Mouse (Mus musculus): ENCODE data around the gene Hivep3. TPM values are rescaled to one million over a fixed set of nuclear protein-coding genes. Genes with fewer than 3 reads are reported as not detected.

The Hivep3 gene
- polyA plus RNA-seq, 1 experiment from 2014 or later = 4.5 TPM

DNA sequence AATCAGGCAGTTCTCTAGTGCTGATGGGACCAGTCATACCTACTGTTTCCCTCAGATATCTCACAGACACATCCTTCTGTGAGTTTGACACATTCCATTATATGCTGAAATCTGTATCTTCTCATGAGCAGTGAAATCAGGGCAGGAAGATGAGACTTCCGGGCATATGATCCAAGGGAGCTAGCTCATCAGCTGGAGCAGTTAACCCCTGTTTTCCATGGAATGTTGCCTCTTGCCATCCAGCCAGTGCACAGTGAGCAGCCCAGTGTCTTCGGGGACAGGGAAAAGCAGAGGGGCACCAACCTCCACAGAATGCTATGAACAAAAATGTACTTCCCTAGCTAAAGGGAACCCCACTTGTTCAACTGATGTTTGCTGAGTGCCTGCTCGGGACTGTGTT lies 102.6 kb downstream of the Hivep3 start:
- Histone ChIP-seq H3K9me3 (replicated peaks) (no peaks in the 10 kb centered on the region), H3K27me3 (no peaks in the 10 kb centered on the region), H3K27ac (no peak overlapping the region), H3K36me3 (no peaks in the 10 kb centered on the region), H3K4me3 (no peak overlapping the region), H3K4me2 (replicated peaks) (no peak overlapping the region), H3K9ac (no peak overlapping the region), H3K4me1 (peaks cover 3% of the 10 kb centered on the region; the same call in 1 of the 2 replicates)
- no peak for ATAC-seq (ENCODE audit: low FRiP score)
- 86% methylated on average over 3 of the region's 3 CpGs for WGBS

DNA sequence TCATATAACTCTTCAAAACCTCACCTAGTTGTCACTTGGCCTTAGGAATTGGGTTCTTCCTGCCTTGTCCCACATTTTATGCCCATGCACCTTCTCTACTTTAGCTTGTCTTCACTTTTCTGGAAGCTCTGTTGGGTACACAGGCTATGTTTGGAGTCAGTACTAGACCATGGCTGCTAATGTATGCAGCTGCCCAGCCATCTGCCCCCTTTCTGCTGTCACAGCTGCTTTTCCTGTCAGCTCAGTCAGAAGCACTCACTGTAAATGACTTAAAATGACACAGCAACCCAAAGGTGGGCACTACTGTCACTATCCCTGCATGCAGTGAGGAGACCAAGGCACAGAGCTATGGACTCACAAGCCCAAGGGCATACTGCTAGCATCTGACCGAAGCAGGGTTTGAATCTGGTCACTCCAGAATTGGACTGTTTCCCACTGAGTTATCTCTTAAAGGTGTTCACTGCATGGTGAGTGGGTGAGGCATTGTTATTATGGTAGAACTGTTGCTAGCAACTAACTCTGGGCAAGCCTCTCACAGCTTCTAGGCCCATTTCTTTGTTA lies 104.0 kb downstream of the Hivep3 start:
- Histone ChIP-seq H3K4me1 (peaks cover 3% of the 10 kb centered on the region; the same call in 1 of the 2 replicates), H3K27ac (no peak overlapping the region), H3K4me3 (no peak overlapping the region), H3K9ac (no peak overlapping the region), H3K36me3 (no peaks in the 10 kb centered on the region), H3K4me2 (replicated peaks) (no peak overlapping the region), H3K9me3 (replicated peaks) (no peaks in the 10 kb centered on the region), H3K27me3 (no peaks in the 10 kb centered on the region)
- ATAC-seq (ENCODE audit: low FRiP score) = no peak
- WGBS = 95% methylated on average over 1 of the region's 1 CpGs

DNA sequence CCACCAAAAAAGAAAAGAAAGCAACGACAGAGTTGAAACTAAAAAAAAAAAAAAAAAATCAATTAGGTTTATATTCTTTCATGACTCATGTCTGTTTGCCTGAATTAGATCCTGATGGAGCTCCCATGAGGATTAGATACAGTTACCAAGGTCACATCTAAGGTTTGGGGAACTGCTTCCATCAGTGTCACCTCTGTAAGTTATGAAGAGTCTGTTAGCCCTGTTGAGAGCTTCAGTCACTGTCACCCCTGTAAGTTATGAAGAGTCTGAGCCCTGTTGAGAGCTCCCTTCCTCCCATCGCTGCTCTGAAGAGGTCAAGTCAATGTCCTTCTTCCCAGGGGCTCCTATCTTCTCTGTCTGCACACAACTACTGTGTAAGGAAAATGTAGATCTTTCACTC lies 104.7 kb downstream of the Hivep3 start:
- no peak overlapping the region for H3K9ac ChIP-seq
- H3K9me3 ChIP-seq (replicated peaks) = no peaks in the 10 kb centered on the region
- H3K27ac ChIP-seq = no peak overlapping the region
- no peak overlapping the region for H3K4me2 ChIP-seq (replicated peaks)
- H3K36me3 ChIP-seq = no peaks in the 10 kb centered on the region
- WGBS = 77% methylated on average over 2 of the region's 2 CpGs
- no peak overlapping the region for H3K4me3 ChIP-seq
- H3K27me3 ChIP-seq = no peaks in the 10 kb centered on the region
- ATAC-seq (ENCODE audit: low FRiP score) = no peak
- H3K4me1 ChIP-seq = peaks cover 3% of the 10 kb centered on the region; the same call in 1 of the 2 replicates

DNA sequence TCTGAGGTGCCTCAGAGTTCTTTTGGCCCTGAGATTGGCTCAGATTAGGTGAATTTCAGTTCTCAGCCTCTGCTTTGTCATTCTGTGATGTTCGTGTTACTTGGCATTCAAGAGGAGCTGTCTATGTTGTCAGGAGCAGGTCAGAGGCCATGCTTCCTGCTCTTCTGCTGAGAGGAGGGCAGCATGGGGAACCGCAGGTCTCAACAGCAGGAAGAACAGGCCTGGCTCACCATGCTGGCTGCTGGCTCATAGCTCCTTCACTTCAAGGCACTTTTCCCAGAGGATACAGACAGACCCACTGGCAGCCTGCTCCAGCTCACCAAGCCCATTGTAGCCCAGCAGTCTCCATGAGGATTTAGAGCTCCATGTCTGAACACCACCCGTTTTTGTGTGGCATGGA lies 109.7 kb downstream of the Hivep3 start:
- ATAC-seq (ENCODE audit: low FRiP score) = no peak
- no peak overlapping the region for H3K4me3 ChIP-seq
- H3K36me3 ChIP-seq = no peaks in the 10 kb centered on the region
- H3K9ac ChIP-seq = no peak overlapping the region
- H3K9me3 ChIP-seq (replicated peaks) = no peaks in the 10 kb centered on the region
- H3K4me2 ChIP-seq (replicated peaks) = no peak overlapping the region
- WGBS = 59% methylated on average over 3 of the region's 3 CpGs
- no peaks in the 10 kb centered on the region for H3K27me3 ChIP-seq
- no peaks in the 10 kb centered on the region for H3K4me1 ChIP-seq
- no peak overlapping the region for H3K27ac ChIP-seq

DNA sequence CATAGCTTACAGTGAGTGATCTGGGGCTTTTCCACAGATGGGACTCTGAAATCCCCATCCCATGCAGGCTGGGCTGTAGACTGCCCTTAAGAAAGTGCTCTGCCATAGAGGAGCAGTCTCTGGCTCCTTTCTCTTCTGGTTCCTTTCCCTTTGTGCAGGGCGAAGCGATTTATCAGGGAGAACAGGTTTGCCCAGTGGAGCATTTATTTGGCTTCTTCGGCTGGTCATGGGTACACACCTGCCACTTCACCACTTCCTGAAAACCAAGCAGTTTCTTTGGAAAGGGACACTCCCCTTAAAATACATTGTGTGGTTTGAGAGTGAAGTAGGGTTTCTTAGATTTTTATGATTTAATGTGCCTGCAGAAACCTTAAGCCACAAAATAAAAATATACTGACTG lies 110.7 kb downstream of the Hivep3 start:
- ATAC-seq (ENCODE audit: low FRiP score) = no peak
- Histone ChIP-seq H3K36me3 (no peaks in the 10 kb centered on the region), H3K4me1 (no peaks in the 10 kb centered on the region), H3K9me3 (replicated peaks) (no peaks in the 10 kb centered on the region), H3K4me2 (replicated peaks) (no peak overlapping the region), H3K9ac (no peak overlapping the region), H3K27ac (no peak overlapping the region), H3K4me3 (no peak overlapping the region), H3K27me3 (no peaks in the 10 kb centered on the region)
- 79% methylated on average over 3 of the region's 3 CpGs for WGBS

DNA sequence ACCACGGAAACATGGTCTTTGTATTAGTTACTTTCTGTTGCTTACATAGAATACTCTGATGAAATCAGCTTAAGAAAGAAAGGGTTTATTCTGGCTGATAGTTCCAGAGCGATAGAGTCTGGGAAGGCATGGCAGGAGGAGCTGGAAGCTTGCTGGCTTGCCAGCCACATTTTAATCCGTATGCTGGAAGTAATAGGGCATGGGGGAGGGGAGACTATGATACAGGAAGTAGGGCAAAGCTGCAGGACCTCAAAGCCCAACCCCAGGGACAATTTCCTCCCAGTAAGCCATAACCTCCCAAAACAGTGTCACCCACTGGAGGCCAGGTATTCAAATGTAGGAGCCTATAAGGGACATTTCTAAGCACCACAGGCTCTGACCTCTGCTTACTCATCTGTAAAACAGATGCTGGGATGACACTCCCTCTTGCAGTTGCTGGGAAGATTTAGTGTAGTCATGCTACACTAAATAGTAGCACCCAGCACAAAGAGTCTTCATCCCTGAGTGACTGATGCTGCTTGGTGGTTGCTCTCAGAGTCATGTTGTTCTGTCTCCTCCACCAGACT lies 112.1 kb downstream of the Hivep3 start:
- Histone ChIP-seq H3K9me3 (replicated peaks) (no peaks in the 10 kb centered on the region), H3K4me2 (replicated peaks) (no peak overlapping the region), H3K9ac (no peak overlapping the region), H3K4me1 (no peaks in the 10 kb centered on the region), H3K27ac (no peak overlapping the region), H3K36me3 (no peaks in the 10 kb centered on the region), H3K27me3 (no peaks in the 10 kb centered on the region), H3K4me3 (no peak overlapping the region)
- 74% methylated on average over 3 of the region's 3 CpGs for WGBS
- ATAC-seq (ENCODE audit: low FRiP score) = no peak

DNA sequence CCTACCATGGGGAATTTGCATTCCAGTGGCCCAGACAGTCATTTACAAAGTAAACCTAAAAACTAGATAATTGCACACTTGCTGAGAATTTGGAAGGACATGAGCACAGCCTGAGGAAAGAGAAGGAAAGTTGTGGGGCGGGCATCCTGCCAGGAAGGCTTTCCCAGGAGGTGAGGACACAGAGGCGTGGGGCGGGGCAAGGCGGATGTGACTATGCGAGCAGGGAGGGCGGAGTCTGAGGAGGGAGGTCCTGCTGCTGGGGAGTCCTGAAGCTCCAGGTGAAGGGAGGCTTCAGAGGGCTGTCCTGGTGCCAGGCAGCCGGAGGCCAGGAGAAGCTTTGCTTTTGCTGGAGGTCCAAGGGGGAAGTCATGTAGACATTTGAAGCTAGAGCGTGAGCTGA lies 118.9 kb downstream of the Hivep3 start:
- H3K4me3 ChIP-seq = no peak overlapping the region
- no peak for ATAC-seq (ENCODE audit: low FRiP score)
- no peak overlapping the region for H3K9ac ChIP-seq
- no peak overlapping the region for H3K27ac ChIP-seq
- peaks cover 4% of the 10 kb centered on the region; the same call in 1 of the 2 replicates for H3K4me1 ChIP-seq
- no peaks in the 10 kb centered on the region for H3K9me3 ChIP-seq (replicated peaks)
- H3K36me3 ChIP-seq = no peaks in the 10 kb centered on the region
- H3K4me2 ChIP-seq (replicated peaks) = no peak overlapping the region
- no peaks in the 10 kb centered on the region for H3K27me3 ChIP-seq
- 66% methylated on average over 8 of the region's 8 CpGs for WGBS

DNA sequence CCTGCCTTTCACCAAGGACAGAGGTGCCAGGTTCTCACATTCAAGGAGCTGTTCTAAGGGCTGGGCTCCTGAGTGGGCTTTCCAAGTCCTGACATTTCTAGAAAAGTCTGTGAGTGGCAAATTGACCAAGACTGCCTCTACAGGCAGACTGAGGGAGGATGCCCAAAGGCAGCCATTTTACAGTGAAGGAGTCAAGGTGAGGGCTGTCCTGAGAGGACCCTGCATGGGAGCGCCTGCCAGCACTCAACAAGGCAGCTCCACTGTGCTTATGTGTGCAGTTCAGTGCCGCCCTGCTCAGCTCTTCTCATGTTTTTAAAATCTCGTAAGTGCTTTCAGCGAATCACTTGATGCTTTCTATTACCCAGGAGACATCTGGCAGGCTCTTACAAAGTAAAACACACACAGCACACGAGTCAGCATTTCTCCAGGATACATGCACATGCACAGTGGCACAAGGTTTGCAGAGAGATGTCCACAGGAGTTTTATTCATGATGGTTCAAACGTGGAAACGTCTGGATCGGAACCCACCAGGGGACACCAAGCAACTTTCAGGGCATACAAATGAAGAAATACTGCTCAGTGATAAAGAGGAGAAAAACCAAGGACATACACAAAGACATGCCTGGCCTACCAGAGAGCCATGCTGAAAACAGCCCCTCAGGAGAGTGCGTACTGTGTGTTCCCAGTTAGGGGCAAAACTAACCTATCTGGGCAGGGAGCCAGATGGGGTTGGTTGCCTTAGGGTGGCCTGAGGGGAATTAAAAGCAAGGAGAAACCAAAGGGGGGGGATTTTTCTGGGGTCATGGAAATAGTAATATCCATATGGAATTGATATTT lies 120.9 kb downstream of the Hivep3 start:
- no peak overlapping the region for H3K9ac ChIP-seq
- H3K36me3 ChIP-seq = no peaks in the 10 kb centered on the region
- H3K27ac ChIP-seq = no peak overlapping the region
- H3K4me1 ChIP-seq = peaks cover 4% of the 10 kb centered on the region; the same call in 1 of the 2 replicates
- no peak overlapping the region for H3K4me3 ChIP-seq
- no peaks in the 10 kb centered on the region for H3K9me3 ChIP-seq (replicated peaks)
- 69% methylated on average over 9 of the region's 9 CpGs for WGBS
- H3K4me2 ChIP-seq (replicated peaks) = no peak overlapping the region
- no peaks in the 10 kb centered on the region for H3K27me3 ChIP-seq
- ATAC-seq (ENCODE audit: low FRiP score) = no peak

DNA sequence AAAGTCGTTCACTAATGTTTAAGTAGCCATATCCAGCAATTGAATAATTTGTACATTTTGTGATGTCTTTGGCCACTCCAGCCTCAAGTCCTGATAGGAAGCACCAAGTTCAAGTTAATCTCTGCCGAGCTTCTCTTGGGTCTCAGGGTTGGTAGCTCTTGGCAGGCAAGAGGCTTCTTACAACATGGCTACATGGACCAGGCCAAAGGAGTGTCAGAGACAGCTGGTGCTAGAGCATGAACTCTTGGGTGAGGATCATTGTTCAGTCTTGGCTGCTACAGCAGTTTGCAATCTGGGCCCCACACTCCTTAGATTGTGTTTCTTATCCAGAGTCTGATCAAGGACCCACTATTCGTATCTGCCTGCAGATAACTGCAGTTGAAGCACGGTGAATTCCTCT lies 125.9 kb downstream of the Hivep3 start:
- Histone ChIP-seq H3K9me3 (replicated peaks) (no peaks in the 10 kb centered on the region), H3K4me3 (no peak overlapping the region), H3K4me2 (replicated peaks) (no peak overlapping the region), H3K4me1 (0 out of 2 replicates have a peak, but pooled peaks cover 7% of the 10 kb centered on the region), H3K27ac (no peak overlapping the region), H3K27me3 (no peaks in the 10 kb centered on the region), H3K9ac (no peak overlapping the region), H3K36me3 (no peaks in the 10 kb centered on the region)
- ATAC-seq (ENCODE audit: low FRiP score) = no peak
- WGBS = 70% methylated on average over 4 of the region's 4 CpGs

DNA sequence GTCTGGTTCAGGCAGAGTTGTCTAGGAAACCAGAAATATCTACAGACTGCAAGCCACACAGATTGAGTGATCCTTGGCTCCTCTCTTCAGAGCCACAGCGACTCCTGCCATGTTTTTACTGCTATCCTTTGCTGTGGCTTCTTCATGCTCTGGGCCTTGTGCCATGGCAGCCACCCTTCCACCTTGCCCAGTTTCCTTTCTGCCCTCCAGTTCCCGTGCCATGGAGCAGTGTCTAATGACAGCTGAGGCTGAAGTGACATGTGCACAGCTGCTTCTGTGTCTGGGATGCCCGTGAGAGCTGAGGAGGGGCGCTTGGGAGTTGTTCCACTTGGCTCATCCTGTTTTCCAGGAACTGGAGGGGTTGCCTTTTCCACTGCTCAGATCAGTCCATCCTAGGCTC lies 127.4 kb downstream of the Hivep3 start:
- Histone ChIP-seq H3K9me3 (replicated peaks) (no peaks in the 10 kb centered on the region), H3K4me1 (0 out of 2 replicates have a peak, but pooled peaks cover 4% of the 10 kb centered on the region), H3K27ac (no peak overlapping the region), H3K27me3 (no peaks in the 10 kb centered on the region), H3K4me3 (no peak overlapping the region), H3K9ac (no peak overlapping the region), H3K4me2 (replicated peaks) (no peak overlapping the region), H3K36me3 (no peaks in the 10 kb centered on the region)
- no peak for ATAC-seq (ENCODE audit: low FRiP score)
- 72% methylated on average over 4 of the region's 4 CpGs for WGBS

DNA sequence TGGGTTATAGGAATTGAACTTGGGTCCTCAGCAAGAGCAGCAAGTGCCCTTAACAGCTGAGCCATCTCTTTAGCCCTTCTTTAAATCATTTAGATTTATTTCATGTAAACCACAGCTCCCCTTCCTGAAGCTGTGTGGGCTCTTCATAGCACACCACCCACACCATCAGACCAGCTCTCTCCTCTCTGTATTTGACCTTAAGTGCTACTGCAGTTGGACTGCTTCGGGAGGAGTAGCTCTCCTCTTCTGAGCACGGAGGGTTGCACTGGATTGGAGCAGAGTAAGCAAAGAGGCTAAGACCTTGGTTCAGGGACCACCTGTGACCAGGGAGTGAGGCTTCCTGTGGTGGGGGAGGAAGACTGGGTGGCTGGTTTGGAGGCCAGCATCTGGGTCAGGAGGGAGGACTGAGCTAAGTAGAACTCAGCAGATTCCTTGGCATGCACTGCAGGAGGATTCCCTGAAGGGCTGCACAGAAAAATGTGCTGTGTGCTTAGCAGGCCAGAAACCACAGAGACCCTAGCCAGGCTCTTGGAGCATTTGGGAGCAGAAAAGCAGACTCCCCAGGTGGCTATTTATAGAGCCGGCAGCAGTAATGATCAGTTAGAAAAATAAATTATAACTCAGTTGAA lies 132.4 kb downstream of the Hivep3 start:
- Histone ChIP-seq H3K27ac (no peak overlapping the region), H3K4me2 (replicated peaks) (no peak overlapping the region), H3K4me3 (no peak overlapping the region), H3K27me3 (no peaks in the 10 kb centered on the region), H3K36me3 (no peaks in the 10 kb centered on the region), H3K9ac (no peak overlapping the region), H3K9me3 (replicated peaks) (no peaks in the 10 kb centered on the region), H3K4me1 (0 out of 2 replicates have a peak, but pooled peaks cover 6% of the 10 kb centered on the region)
- 66% methylated on average over 3 of the region's 3 CpGs for WGBS
- ATAC-seq (ENCODE audit: low FRiP score) = no peak

DNA sequence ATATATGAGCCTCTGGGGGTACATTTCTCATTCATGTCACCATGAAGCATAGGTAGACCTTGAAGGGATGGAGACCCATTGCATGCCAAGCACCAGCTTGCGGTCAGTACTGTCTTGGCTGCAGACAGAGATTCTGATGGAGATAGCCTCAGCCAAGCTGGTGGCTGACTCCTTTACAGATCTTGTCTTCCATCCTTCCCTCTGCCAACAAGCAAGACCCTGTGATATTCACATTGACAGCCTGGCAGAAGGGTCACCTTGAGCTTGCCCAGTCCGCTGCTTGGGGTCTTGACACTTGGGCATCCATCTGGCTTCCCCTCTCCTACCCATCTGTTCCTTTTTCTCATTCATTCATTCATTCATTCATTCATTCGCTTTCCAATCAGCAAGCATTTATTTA lies 133.5 kb downstream of the Hivep3 start:
- no peaks in the 10 kb centered on the region for H3K36me3 ChIP-seq
- WGBS = 91% methylated on average over 3 of the region's 3 CpGs
- no peak for ATAC-seq (ENCODE audit: low FRiP score)
- H3K27me3 ChIP-seq = no peaks in the 10 kb centered on the region
- no peak overlapping the region for H3K9ac ChIP-seq
- H3K9me3 ChIP-seq (replicated peaks) = no peaks in the 10 kb centered on the region
- H3K4me1 ChIP-seq = 0 out of 2 replicates have a peak, but pooled peaks cover 3% of the 10 kb centered on the region
- H3K4me3 ChIP-seq = no peak overlapping the region
- H3K4me2 ChIP-seq (replicated peaks) = no peak overlapping the region
- H3K27ac ChIP-seq = no peak overlapping the region
